Mouse (Mus musculus): ENCODE data around the gene Ankrd50. TPM values are rescaled to one million over a fixed set of nuclear protein-coding genes. Genes with fewer than 3 reads are reported as not detected.
A peak's percentile ranks its signal among the peaks of the same experiment; 100 is the strongest.

Gene Ankrd50
- polyA plus RNA-seq, 1 experiment from 2014 or later: 16.7 TPM

DNA sequence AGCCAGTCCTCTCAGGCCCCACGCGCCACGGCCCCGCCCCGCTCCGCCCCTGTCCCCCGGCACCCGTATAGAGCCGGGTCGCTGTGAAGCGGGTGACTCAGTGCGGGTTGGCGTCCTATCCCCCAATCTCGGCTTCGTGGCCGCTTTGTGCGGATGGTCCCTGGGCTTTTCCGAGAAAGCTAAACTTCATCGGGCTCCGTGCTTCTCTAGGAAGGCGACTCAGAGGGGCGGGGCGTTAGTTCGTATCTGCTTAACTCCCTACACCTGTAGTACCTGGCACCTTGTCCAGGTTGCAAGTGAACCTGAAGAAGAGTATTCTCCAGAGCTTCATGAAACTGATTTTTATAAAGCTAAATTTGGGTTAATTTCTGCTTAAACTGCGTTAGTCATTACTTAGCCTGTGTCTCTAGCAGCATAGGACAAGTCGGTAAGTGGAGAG, 482 bp upstream of the Ankrd50 start:
- Histone ChIP-seq H3K9me3 (replicated peaks) (no peaks in the 10 kb centered on the region), H3K4me1 (peaks cover 32% of the 10 kb centered on the region), H3K27me3 (ENCODE audit: low read depth, poor library complexity, severe bottlenecking) (no peaks in the 10 kb centered on the region), H3K4me3 (peak overlapping the region; percentile 93), H3K36me3 (peaks cover 19% of the 10 kb centered on the region), H3K27ac (peak overlapping the region; percentile 98)
- no peak for DNase-seq (ENCODE audit: low spot score)
- 2% methylated on average over 26 of the region's 26 CpGs for WGBS

DNA sequence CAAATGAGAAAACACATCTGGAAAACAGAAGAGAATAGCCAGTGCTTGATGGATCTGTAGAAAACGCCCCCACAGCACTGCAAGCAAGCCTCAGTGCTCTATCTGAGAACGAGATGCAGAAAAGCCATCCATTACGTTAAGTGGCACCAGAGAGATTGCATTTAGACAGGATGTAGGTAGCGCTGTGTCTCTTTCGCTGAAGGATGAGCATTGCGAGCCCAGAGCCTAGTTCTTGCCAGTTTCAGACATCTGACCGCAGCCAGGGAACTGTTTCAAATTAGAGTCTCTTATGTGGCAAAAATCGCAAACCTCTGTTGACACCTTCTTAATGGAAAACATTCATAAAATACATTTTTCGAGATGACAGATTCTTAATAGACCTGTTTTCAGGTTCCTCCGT, 1.1 kb downstream of the Ankrd50 start:
- Histone ChIP-seq H3K9me3 (replicated peaks) (no peaks in the 10 kb centered on the region), H3K27ac (peak overlapping the region; percentile 98), H3K4me3 (peak overlapping the region; percentile 93), H3K4me1 (peaks cover 31% of the 10 kb centered on the region), H3K36me3 (peaks cover 33% of the 10 kb centered on the region), H3K27me3 (ENCODE audit: low read depth, poor library complexity, severe bottlenecking) (no peaks in the 10 kb centered on the region)
- peak; percentile 36 for DNase-seq (ENCODE audit: low spot score)
- WGBS: 12% methylated on average over 10 of the region's 10 CpGs

DNA sequence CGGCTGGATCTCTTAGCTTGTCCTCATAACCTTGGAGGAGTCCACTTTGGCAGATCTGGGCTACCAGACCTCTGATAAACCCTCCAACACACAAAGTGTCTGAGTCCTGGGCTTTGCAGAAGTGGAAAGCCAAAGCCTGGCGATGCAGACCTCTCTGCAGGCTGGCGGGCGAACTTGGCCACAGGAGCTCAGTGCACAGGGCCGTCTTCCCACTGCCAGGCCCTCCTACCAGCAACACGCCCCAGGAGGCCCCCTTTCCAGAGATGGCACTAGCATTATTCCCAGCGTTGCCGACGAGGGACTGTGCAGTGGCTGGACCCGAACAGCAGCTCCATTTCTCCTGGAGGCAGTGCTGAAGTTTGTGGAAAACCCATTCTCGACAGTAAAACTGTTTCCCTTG, 1.9 kb downstream of the Ankrd50 start:
- WGBS: 58% methylated on average over 11 of the region's 11 CpGs
- H3K4me1 ChIP-seq: peaks cover 31% of the 10 kb centered on the region
- peak overlapping the region; percentile 50; the same call in 1 of the 2 replicates for H3K27ac ChIP-seq

GRCm38 (mm10) chr3:38481106-38481505, 3.5 kb downstream of the Ankrd50 start:
- WGBS: 35% methylated on average over 1 of the region's 1 CpGs
- Histone ChIP-seq H3K36me3 (peaks cover 52% of the 10 kb centered on the region), H3K27ac (no peak overlapping the region), H3K4me3 (0 out of 2 replicates have a peak overlapping the region, but pooled peaks have one; percentile 4), H3K9me3 (replicated peaks) (no peaks in the 10 kb centered on the region), H3K4me1 (peaks cover 35% of the 10 kb centered on the region), H3K27me3 (ENCODE audit: low read depth, poor library complexity, severe bottlenecking) (no peaks in the 10 kb centered on the region)
- DNase-seq (ENCODE audit: low spot score): no peak

More for the DNA sequence above, 1.9 kb downstream of the Ankrd50 start:
- Histone ChIP-seq H3K36me3 (peaks cover 41% of the 10 kb centered on the region), H3K27me3 (ENCODE audit: low read depth, poor library complexity, severe bottlenecking) (no peaks in the 10 kb centered on the region), H3K4me3 (peak overlapping the region; percentile 93), H3K9me3 (replicated peaks) (no peaks in the 10 kb centered on the region)
- DNase-seq (ENCODE audit: low spot score): no peak

GRCm38 (mm10) chr3:38477936-38478335, 6.7 kb downstream of the Ankrd50 start:
- DNase-seq (ENCODE audit: low spot score): no peak
- Histone ChIP-seq H3K9me3 (replicated peaks) (no peaks in the 10 kb centered on the region), H3K27me3 (ENCODE audit: low read depth, poor library complexity, severe bottlenecking) (no peaks in the 10 kb centered on the region), H3K27ac (no peak overlapping the region), H3K36me3 (peaks cover 64% of the 10 kb centered on the region), H3K4me3 (no peak overlapping the region), H3K4me1 (peaks cover 40% of the 10 kb centered on the region)
- WGBS: 74% methylated on average over 1 of the region's 1 CpGs

- DNase-seq (ENCODE audit: low spot score): no peak
- peaks cover 61% of the 10 kb centered on the region for H3K36me3 ChIP-seq
Observed at GRCm38 (mm10) chr3:38475587-38475986, 9.1 kb downstream of the Ankrd50 start.

GRCm38 (mm10) chr3:38473138-38473537, 11.5 kb downstream of the Ankrd50 start:
- Histone ChIP-seq H3K4me1 (peaks cover 16% of the 10 kb centered on the region), H3K27ac (no peak overlapping the region), H3K4me3 (no peak overlapping the region), H3K36me3 (peaks cover 42% of the 10 kb centered on the region), H3K27me3 (ENCODE audit: low read depth, poor library complexity, severe bottlenecking) (no peaks in the 10 kb centered on the region), H3K9me3 (replicated peaks) (no peaks in the 10 kb centered on the region)
- WGBS: 90% methylated on average over 4 of the region's 4 CpGs
- DNase-seq (ENCODE audit: low spot score): no peak

More at GRCm38 (mm10) chr3:38475587-38475986, 9.1 kb downstream of the Ankrd50 start:
- Histone ChIP-seq H3K4me1 (peaks cover 20% of the 10 kb centered on the region), H3K9me3 (replicated peaks) (no peaks in the 10 kb centered on the region), H3K27ac (no peak overlapping the region), H3K4me3 (no peak overlapping the region), H3K27me3 (ENCODE audit: low read depth, poor library complexity, severe bottlenecking) (no peaks in the 10 kb centered on the region)
- 35% methylated on average over 6 of the region's 6 CpGs for WGBS

DNA sequence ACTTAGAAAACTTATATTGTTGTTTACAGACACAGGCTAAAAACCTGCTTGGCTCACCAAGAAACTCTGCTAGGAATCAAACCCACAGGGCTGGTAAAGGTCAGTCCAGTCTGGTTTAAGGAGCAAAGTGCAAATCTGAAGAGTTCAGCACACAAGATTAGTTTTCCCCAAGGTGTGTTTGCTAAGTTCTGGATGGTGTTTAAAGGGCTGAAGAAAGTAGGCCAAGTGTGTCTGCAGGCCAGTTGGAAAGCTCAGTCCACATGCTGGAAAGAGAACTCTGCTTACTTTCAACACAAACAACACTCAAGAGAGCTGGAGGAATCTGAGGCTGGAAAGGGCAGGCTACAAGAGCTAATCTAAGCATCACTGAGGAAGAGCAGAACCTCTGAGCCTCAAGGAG, 13.1 kb downstream of the Ankrd50 start:
- Histone ChIP-seq H3K4me1 (peaks cover 19% of the 10 kb centered on the region), H3K4me3 (no peak overlapping the region), H3K27ac (no peak overlapping the region), H3K36me3 (peaks cover 40% of the 10 kb centered on the region), H3K9me3 (replicated peaks) (no peaks in the 10 kb centered on the region), H3K27me3 (ENCODE audit: low read depth, poor library complexity, severe bottlenecking) (no peaks in the 10 kb centered on the region)
- DNase-seq (ENCODE audit: low spot score): no peak

DNA sequence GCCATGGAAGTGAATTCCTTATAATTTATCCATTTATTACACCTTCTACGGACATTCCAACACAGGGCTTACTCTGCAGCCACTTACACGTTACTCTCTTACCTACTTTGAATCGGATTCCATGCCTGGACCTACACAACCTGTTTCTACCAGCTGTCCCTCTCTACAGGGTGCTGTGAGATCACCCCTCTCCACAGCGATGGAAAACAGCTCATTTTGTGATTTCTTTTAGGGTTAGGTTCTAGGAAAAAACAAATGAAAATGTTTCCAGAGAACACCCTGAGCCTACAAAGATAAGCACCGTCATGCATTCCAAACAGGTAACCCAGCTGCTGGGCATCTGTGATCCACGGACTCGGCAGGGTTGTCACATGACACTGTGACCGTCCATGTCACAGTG, 16.5 kb downstream of the Ankrd50 start:
- no peaks in the 10 kb centered on the region for H3K9me3 ChIP-seq (replicated peaks)
- H3K27ac ChIP-seq: no peak overlapping the region
- no peak overlapping the region for H3K4me3 ChIP-seq
- H3K4me1 ChIP-seq: peaks cover 3% of the 10 kb centered on the region; the same call in 1 of the 2 replicates
- peaks cover 39% of the 10 kb centered on the region for H3K36me3 ChIP-seq
- WGBS: 94% methylated on average over 8 of the region's 8 CpGs
- no peak for DNase-seq (ENCODE audit: low spot score)
- no peaks in the 10 kb centered on the region for H3K27me3 ChIP-seq (ENCODE audit: low read depth, poor library complexity, severe bottlenecking)

- WGBS: 91% methylated on average over 8 of the region's 8 CpGs
- DNase-seq (ENCODE audit: low spot score): no peak
- no peaks in the 10 kb centered on the region for H3K9me3 ChIP-seq (replicated peaks)
- H3K4me3 ChIP-seq: no peak overlapping the region
- H3K36me3 ChIP-seq: peaks cover 44% of the 10 kb centered on the region
- H3K27me3 ChIP-seq (ENCODE audit: low read depth, poor library complexity, severe bottlenecking): no peaks in the 10 kb centered on the region
- H3K27ac ChIP-seq: peak overlapping the region; percentile 38; the same call in 1 of the 2 replicates
- peaks cover 3% of the 10 kb centered on the region; the same call in 1 of the 2 replicates for H3K4me1 ChIP-seq
Observed at GRCm38 (mm10) chr3:38466880-38467405, 17.7 kb downstream of the Ankrd50 start.

- H3K9me3 ChIP-seq (replicated peaks): no peaks in the 10 kb centered on the region
- WGBS: 93% methylated on average over 5 of the region's 5 CpGs
Observed at GRCm38 (mm10) chr3:38466139-38466538, 18.5 kb downstream of the Ankrd50 start.

GRCm38 (mm10) chr3:38463149-38463548, 21.5 kb downstream of the Ankrd50 start:
- 95% methylated on average over 2 of the region's 2 CpGs for WGBS
- Histone ChIP-seq H3K4me3 (no peak overlapping the region), H3K27me3 (ENCODE audit: low read depth, poor library complexity, severe bottlenecking) (no peaks in the 10 kb centered on the region), H3K36me3 (peaks cover 71% of the 10 kb centered on the region), H3K4me1 (peaks cover 3% of the 10 kb centered on the region; the same call in 1 of the 2 replicates), H3K27ac (no peak overlapping the region), H3K9me3 (replicated peaks) (no peaks in the 10 kb centered on the region)
- DNase-seq (ENCODE audit: low spot score): no peak

More at GRCm38 (mm10) chr3:38466139-38466538, 18.5 kb downstream of the Ankrd50 start:
- Histone ChIP-seq H3K36me3 (peaks cover 47% of the 10 kb centered on the region), H3K27ac (no peak overlapping the region), H3K4me1 (peaks cover 3% of the 10 kb centered on the region; the same call in 1 of the 2 replicates), H3K4me3 (no peak overlapping the region), H3K27me3 (ENCODE audit: low read depth, poor library complexity, severe bottlenecking) (no peaks in the 10 kb centered on the region)
- no peak for DNase-seq (ENCODE audit: low spot score)

GRCm38 (mm10) chr3:38461742-38462141, 22.9 kb downstream of the Ankrd50 start:
- Histone ChIP-seq H3K27me3 (ENCODE audit: low read depth, poor library complexity, severe bottlenecking) (no peaks in the 10 kb centered on the region), H3K36me3 (peaks cover 74% of the 10 kb centered on the region), H3K9me3 (replicated peaks) (no peaks in the 10 kb centered on the region), H3K27ac (no peak overlapping the region), H3K4me3 (no peak overlapping the region), H3K4me1 (no peaks in the 10 kb centered on the region)
- WGBS: 80% methylated on average over 2 of the region's 2 CpGs
- no peak for DNase-seq (ENCODE audit: low spot score)

DNA sequence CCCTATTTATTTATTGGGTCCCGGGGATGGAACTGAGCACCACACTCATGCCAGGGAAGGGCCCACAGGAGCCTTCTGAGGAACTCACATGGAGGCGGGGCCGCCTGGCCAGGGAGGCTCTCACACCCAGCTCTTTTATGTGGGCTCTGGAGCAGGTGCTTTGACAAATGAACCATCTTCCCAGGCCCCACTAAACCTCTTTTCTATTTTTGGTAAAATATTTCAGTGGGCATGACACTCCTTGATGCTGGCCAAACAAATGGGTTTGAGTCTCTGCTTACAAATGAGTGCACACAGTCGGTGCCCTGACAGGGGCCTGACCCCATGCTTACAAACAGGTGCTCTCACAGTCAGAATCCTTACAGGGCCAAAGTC, 24.4 kb downstream of the Ankrd50 start:
- Histone ChIP-seq H3K36me3 (peaks cover 89% of the 10 kb centered on the region), H3K27me3 (ENCODE audit: low read depth, poor library complexity, severe bottlenecking) (no peaks in the 10 kb centered on the region), H3K4me3 (no peak overlapping the region), H3K4me1 (no peaks in the 10 kb centered on the region), H3K9me3 (replicated peaks) (no peaks in the 10 kb centered on the region), H3K27ac (no peak overlapping the region)
- WGBS: 92% methylated on average over 4 of the region's 4 CpGs
- no peak for DNase-seq (ENCODE audit: low spot score)

All from limb, embryonic 10.5 days (tissue).